Mouse (Mus musculus) erythroblast, embryonic 14.5 days (primary cell): ENCODE data around the gene AL732309.1.

Experiments
- GATA1 ChIP-seq: IDR thresholded peaks from 2 replicates; pipeline ENCODE4 v1.6.1; 2012; ENCODE audit warnings: low read length, inconsistent platforms, mixed read lengths
- TAL1 ChIP-seq: IDR thresholded peaks from 3 replicates; pipeline ENCODE4 v1.6.1; 2012; ENCODE audit warnings: low read length, inconsistent platforms, mixed read lengths

- TF ChIP-seq GATA1 (no peak), TAL1 (no peak)
Measured at GRCm38 (mm10) chr2:25197946-25198345, 48.7 kb downstream of the AL732309.1 start.
